Mouse (Mus musculus): Measurements from ENCODE around the gene Gdpd5. TPM values are rescaled to one million over a fixed set of nuclear protein-coding genes. Genes with fewer than 3 reads are reported as not detected.

Gene Gdpd5
- total and polyA plus RNA-seq, 3 experiments = 0.15 to 0.26 TPM; not detected in 1

- Histone ChIP-seq H3K9me3 (replicated peaks; ENCODE audit: insufficient read depth, low read length) (no peaks in the 10 kb centered on the region), H3K79me2 (ENCODE audit: control insufficient read depth, insufficient read depth, low read length, poor library complexity) (no peaks in the 10 kb centered on the region), H3K9ac (ENCODE audit: control insufficient read depth, low read depth, low read length, poor library complexity, severe bottlenecking) (no peak overlapping the region), H3K4me3 (ENCODE audit: control insufficient read depth in 1 of 2, insufficient read depth in 1 of 2, low read depth in 2 of 2, low read length in 2 of 2) (no peak overlapping the region), H3K36me3 (ENCODE audit: control insufficient read depth in 1 of 2, insufficient read depth in 2 of 2, low read length in 2 of 2) (no peaks in the 10 kb centered on the region), H3K27ac (ENCODE audit: control insufficient read depth, low read depth, low read length) (no peak overlapping the region), H3K27me3 (ENCODE audit: control insufficient read depth in 1 of 2, insufficient read depth in 2 of 2, low read length in 2 of 2) (no peaks in the 10 kb centered on the region; a peak in 1 of 4 replicates), H3K4me1 (ENCODE audit: control insufficient read depth in 1 of 2, insufficient read depth in 2 of 2, low read length in 2 of 2) (peaks cover 0 to 4% of the 10 kb centered on the region in 2 experiments; a peak in 2 of 4 replicates)
- DNase-seq (ENCODE audit: low read depth, low spot score) = no peak
- TF ChIP-seq CHD2 (IDR thresholded peaks at IDR 0.05; ENCODE audit: low read length) (no peak), E2F4 (IDR thresholded peaks at IDR 0.05; ENCODE audit: borderline replicate concordance, low read depth, low read length) (no peak), NELFE (IDR thresholded peaks at IDR 0.05; ENCODE audit: low read depth, low read length) (no peak), MYC (IDR thresholded peaks at IDR 0.05; ENCODE audit: low read depth, low read length) (no peak), MAFK (IDR thresholded peaks at IDR 0.05; ENCODE audit: borderline replicate concordance, low read depth, low read length) (no peak), SIN3A (IDR thresholded peaks at IDR 0.05; ENCODE audit: low read length) (no peak), ZMIZ1 (IDR thresholded peaks at IDR 0.05; ENCODE audit: low read depth, low read length) (no peak), USF2 (IDR thresholded peaks at IDR 0.05; ENCODE audit: borderline replicate concordance in 1 of 2, insufficient read depth in 1 of 2, low read depth in 1 of 2, low read length in 2 of 2) (no peak), USF1 (IDR thresholded peaks at IDR 0.05; ENCODE audit: low read depth, low read length) (no peak), JUND (IDR thresholded peaks at IDR 0.05; ENCODE audit: low read depth, low read length) (no peak), GATA1 (IDR thresholded peaks at IDR 0.05; ENCODE audit: low read depth, low read length) (no peak), ETS1 (IDR thresholded peaks at IDR 0.05; ENCODE audit: low read depth, low read length) (no peak), MAZ (IDR thresholded peaks at IDR 0.05; ENCODE audit: low read depth, low read length) (no peak), TAL1 (IDR thresholded peaks at IDR 0.05; ENCODE audit: low read length) (no peak), POLR2AphosphoS2 (IDR thresholded peaks at IDR 0.05; ENCODE audit: low read length) (no peak), MAX (IDR thresholded peaks at IDR 0.05; ENCODE audit: low read length) (no peak), MEF2A (IDR thresholded peaks at IDR 0.05; ENCODE audit: extremely low read depth, insufficient replicate concordance, low read depth, low read length, poor library complexity, severe bottlenecking) (no peak)
Measured at GRCm38 (mm10) chr7:99501148-99501547, 119.9 kb downstream of the Gdpd5 start.

- TF ChIP-seq POLR2AphosphoS2 (IDR thresholded peaks at IDR 0.05; ENCODE audit: low read length) = no peak
- TF ChIP-seq RCOR1 (IDR thresholded peaks at IDR 0.05; ENCODE audit: low read depth, low read length) = no peak
- TF ChIP-seq GABPA (IDR thresholded peaks at IDR 0.05; ENCODE audit: low read depth, low read length) = no peak
- TF ChIP-seq POLR2A (IDR thresholded peaks at IDR 0.05; ENCODE audit: control insufficient read depth in 1 of 2, insufficient read depth in 1 of 2, low read depth in 1 of 2, low read length in 2 of 2, poor library complexity in 1 of 2) = no peak
- TF ChIP-seq NELFE (IDR thresholded peaks at IDR 0.05; ENCODE audit: low read depth, low read length) = no peak
- TF ChIP-seq MYC (IDR thresholded peaks at IDR 0.05; ENCODE audit: low read depth, low read length) = no peak
- no peak for TF ChIP-seq MYB (IDR thresholded peaks at IDR 0.05; ENCODE audit: low read depth, low read length)
- TF ChIP-seq ZNF384 (IDR thresholded peaks at IDR 0.05; ENCODE audit: low read depth, low read length) = no peak
- TF ChIP-seq JUND (IDR thresholded peaks at IDR 0.05; ENCODE audit: low read depth, low read length) = no peak
- TF ChIP-seq ZC3H11A (IDR thresholded peaks at IDR 0.05; ENCODE audit: low read depth, low read length) = no peak
- TF ChIP-seq ZMIZ1 (IDR thresholded peaks at IDR 0.05; ENCODE audit: low read depth, low read length) = no peak
- no peak for TF ChIP-seq E2F4 (IDR thresholded peaks at IDR 0.05; ENCODE audit: borderline replicate concordance, low read depth, low read length)
- no peak for TF ChIP-seq USF2 (IDR thresholded peaks at IDR 0.05; ENCODE audit: borderline replicate concordance in 1 of 2, insufficient read depth in 1 of 2, low read depth in 1 of 2, low read length in 2 of 2)
- TF ChIP-seq SIN3A (IDR thresholded peaks at IDR 0.05; ENCODE audit: low read length) = no peak
- no peak for TF ChIP-seq TAL1 (IDR thresholded peaks at IDR 0.05; ENCODE audit: low read length)
- Histone ChIP-seq H3K9ac (ENCODE audit: control insufficient read depth, low read depth, low read length, poor library complexity, severe bottlenecking) (no peak overlapping the region), H3K27me3 (ENCODE audit: control insufficient read depth in 1 of 2, insufficient read depth in 2 of 2, low read length in 2 of 2) (no peaks in the 10 kb centered on the region), H3K27ac (ENCODE audit: control insufficient read depth, low read depth, low read length) (no peak overlapping the region), H3K9me3 (replicated peaks; ENCODE audit: insufficient read depth, low read length) (no peaks in the 10 kb centered on the region), H3K4me1 (ENCODE audit: control insufficient read depth in 1 of 2, insufficient read depth in 2 of 2, low read length in 2 of 2) (peaks cover 0 to 15% of the 10 kb centered on the region in 2 experiments), H3K79me2 (ENCODE audit: control insufficient read depth, insufficient read depth, low read length, poor library complexity) (no peaks in the 10 kb centered on the region), H3K36me3 (ENCODE audit: control insufficient read depth in 1 of 2, insufficient read depth in 2 of 2, low read length in 2 of 2) (peaks cover 0 to 6% of the 10 kb centered on the region in 2 experiments; a peak in 2 of 4 replicates), H3K4me3 (ENCODE audit: control insufficient read depth in 1 of 2, insufficient read depth in 1 of 2, low read depth in 2 of 2, low read length in 2 of 2) (no peak overlapping the region)
- DNase-seq (ENCODE audit: low read depth, low spot score) = no peak
Measured at GRCm38 (mm10) chr7:99504556-99504955, 123.3 kb downstream of the Gdpd5 start.
